Mouse (Mus musculus): ENCODE measurements at regions not wholly inside any gene's neighbourhood (a gene's known extent, or its start where the extent isn't known, plus 50 kb on each side); places are given as distances from the start of the nearest gene placed in this dataset.

DNA sequence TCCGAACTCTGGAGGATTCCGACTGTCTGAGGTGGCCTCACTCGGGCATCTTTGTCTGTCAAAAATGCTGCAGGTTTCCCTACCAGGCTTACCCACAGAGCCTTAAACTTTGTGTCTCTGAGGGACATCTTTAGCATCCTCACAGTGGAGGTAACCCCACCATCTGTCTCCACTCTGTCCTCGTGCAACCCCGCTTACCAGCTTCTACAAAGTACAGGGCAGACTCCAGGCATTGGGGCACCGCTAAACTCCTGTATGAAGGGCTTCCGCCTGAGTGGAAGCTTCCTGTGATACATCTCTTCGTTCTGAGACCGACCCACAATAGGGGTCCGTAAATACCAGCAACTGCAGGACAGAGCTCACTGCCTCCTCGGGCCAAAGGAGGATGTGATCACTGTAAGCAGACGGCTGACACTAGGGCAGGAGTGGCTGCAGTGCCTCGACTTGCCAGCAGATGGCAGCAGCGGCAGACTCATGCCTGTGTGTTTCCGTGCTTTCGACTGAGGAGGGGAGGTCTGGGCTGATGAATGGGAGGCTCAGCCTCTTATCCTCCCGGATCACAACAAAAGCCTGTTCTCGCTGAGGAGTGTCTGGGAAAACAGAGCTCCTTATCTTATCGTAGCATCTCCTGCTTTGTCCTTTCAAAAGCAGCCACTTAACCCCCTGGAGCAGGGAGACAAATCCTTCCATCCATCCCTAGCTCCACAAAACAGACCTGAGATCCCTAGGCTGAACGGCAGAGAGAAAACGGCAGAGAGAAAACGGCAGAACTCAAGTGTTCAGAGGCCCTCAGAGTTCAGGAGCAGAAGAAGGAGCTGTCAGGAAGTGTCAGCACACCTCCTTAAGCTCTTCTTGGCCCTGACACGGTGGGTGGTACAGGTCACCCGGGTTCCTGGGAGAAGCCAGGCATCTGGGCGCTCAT lies 78.1 kb upstream of the Prok2 start:
- no peaks in the 10 kb centered on the region for H3K27me3 ChIP-seq
- ATAC-seq (ENCODE audit: insufficient number of reproducible peaks, insufficient read depth, low FRiP score, low TSS enrichment): peak; percentile 83
- H3K4me1 ChIP-seq: peaks cover 9% of the 10 kb centered on the region; the same call in 1 of the 2 replicates
- no peaks in the 10 kb centered on the region for H3K9me3 ChIP-seq
- peak overlapping the region; percentile 41 for H3K4me2 ChIP-seq (replicated peaks)
- 18% methylated on average over 25 of the region's 25 CpGs for WGBS
- no peaks in the 10 kb centered on the region for H3K36me3 ChIP-seq
- H3K27ac ChIP-seq: 0 out of 2 replicates have a peak overlapping the region, but pooled peaks have one; percentile 30
- H3K4me3 ChIP-seq: peak overlapping the region; percentile 9; the same call in 1 of the 2 replicates
- peak overlapping the region; percentile 25; the same call in 1 of the 2 replicates for H3K9ac ChIP-seq

DNA sequence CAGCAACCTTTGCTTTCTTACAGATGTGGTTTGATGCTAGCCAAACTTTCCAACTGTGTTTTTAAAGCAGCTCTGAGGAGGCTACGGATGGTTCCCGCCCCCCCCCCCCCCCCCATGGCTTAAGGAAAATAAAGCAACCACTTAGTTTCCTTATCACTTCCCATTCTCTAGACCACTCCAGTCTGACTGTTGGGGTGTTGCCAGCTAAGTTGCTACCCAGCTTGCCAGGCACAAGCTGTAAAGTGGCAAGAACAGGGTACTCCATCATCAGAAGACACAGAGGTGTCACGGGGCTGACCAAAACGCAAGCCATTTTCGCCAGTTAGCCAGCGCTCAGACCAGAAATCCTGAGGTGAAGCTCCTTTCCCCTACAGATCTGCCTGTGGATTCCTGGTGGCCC lies 74.7 kb upstream of the Prok2 start:
- Histone ChIP-seq H3K27ac (no peak overlapping the region), H3K27me3 (no peaks in the 10 kb centered on the region), H3K36me3 (no peaks in the 10 kb centered on the region), H3K4me1 (peaks cover 9% of the 10 kb centered on the region; the same call in 1 of the 2 replicates), H3K4me2 (replicated peaks) (no peak overlapping the region), H3K9me3 (no peaks in the 10 kb centered on the region), H3K4me3 (no peak overlapping the region), H3K9ac (no peak overlapping the region)
- no peak for ATAC-seq (ENCODE audit: insufficient number of reproducible peaks, insufficient read depth, low FRiP score, low TSS enrichment)
- 67% methylated on average over 6 of the region's 6 CpGs for WGBS

DNA sequence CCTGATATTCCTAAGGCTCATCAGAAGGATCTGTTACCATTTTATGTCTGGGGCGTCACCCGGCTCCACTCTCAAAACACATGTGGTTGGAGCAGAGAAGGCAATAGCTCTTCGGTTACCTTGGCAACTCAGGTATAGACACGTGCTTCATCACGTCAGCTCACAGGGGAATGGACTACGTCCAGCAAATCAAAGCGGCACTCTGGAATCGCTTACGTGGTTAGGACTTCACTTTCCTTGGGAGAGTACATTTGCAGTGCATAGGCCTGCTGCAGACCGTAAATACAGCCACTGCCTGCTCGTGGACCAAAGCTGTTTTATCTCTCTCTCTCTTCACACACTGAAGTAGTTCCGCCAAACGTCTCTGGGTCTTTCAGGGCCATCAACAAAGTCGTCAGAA lies 74.1 kb upstream of the Prok2 start:
- H3K4me2 ChIP-seq (replicated peaks): no peak overlapping the region
- peaks cover 9% of the 10 kb centered on the region; the same call in 1 of the 2 replicates for H3K4me1 ChIP-seq
- H3K9me3 ChIP-seq: no peaks in the 10 kb centered on the region
- no peaks in the 10 kb centered on the region for H3K27me3 ChIP-seq
- WGBS: 33% methylated on average over 14 of the region's 14 CpGs
- H3K4me3 ChIP-seq: no peak overlapping the region
- H3K36me3 ChIP-seq: no peaks in the 10 kb centered on the region
- H3K27ac ChIP-seq: no peak overlapping the region
- H3K9ac ChIP-seq: no peak overlapping the region
- no peak for ATAC-seq (ENCODE audit: insufficient number of reproducible peaks, insufficient read depth, low FRiP score, low TSS enrichment)

DNA sequence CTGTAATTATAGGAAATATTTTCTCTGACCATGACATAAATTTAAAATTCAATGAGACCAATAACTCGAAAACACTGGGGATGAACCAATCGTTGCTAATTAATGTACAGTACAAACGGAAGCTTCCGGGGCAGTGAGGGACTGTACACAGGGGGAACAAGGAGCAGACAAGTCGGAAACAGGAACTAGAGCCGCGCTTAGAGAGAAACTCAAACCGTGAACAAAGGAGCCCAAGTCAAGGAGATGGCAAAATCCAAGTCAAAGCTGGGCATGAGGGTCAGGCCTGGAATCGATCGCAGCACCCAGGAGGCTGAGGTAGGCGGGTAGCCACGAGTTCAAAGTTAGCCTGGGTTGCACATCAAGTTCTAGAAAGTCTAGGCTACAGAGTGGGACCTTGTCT lies 70.2 kb upstream of the Prok2 start:
- Histone ChIP-seq H3K4me3 (no peak overlapping the region), H3K9ac (no peak overlapping the region), H3K9me3 (no peaks in the 10 kb centered on the region), H3K4me2 (replicated peaks) (no peak overlapping the region), H3K27ac (no peak overlapping the region), H3K36me3 (no peaks in the 10 kb centered on the region), H3K4me1 (peaks cover 4% of the 10 kb centered on the region; the same call in 1 of the 2 replicates), H3K27me3 (0 out of 2 replicates have a peak, but pooled peaks cover 3% of the 10 kb centered on the region)
- no peak for ATAC-seq (ENCODE audit: insufficient number of reproducible peaks, insufficient read depth, low FRiP score, low TSS enrichment)
- 93% methylated on average over 12 of the region's 12 CpGs for WGBS

DNA sequence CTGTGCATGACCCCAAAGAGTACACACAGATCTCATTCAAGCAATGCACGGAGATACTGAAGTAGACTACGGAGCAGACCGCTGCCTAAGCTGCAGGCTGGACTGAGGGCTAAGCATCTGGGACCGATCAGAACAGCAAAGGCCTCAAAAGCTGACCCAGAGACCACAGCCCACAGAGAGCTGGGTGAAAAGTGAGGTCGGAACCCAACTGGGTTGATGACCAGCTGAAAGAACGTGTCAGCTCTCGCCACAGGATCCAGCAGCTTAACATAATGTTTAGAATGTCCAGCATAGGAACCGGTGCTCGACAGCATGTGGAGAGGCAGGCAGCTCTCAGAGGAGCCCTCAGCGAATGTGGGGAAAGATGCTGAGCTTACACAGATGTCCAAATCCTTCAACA lies 67.4 kb upstream of the Prok2 start:
- no peak for ATAC-seq (ENCODE audit: insufficient number of reproducible peaks, insufficient read depth, low FRiP score, low TSS enrichment)
- H3K27me3 ChIP-seq: 0 out of 2 replicates have a peak, but pooled peaks cover 3% of the 10 kb centered on the region
- no peak overlapping the region for H3K27ac ChIP-seq
- no peaks in the 10 kb centered on the region for H3K4me1 ChIP-seq
- H3K36me3 ChIP-seq: no peaks in the 10 kb centered on the region
- no peak overlapping the region for H3K4me2 ChIP-seq (replicated peaks)
- H3K4me3 ChIP-seq: no peak overlapping the region
- WGBS: 59% methylated on average over 10 of the region's 10 CpGs
- H3K9me3 ChIP-seq: no peaks in the 10 kb centered on the region
- H3K9ac ChIP-seq: no peak overlapping the region

DNA sequence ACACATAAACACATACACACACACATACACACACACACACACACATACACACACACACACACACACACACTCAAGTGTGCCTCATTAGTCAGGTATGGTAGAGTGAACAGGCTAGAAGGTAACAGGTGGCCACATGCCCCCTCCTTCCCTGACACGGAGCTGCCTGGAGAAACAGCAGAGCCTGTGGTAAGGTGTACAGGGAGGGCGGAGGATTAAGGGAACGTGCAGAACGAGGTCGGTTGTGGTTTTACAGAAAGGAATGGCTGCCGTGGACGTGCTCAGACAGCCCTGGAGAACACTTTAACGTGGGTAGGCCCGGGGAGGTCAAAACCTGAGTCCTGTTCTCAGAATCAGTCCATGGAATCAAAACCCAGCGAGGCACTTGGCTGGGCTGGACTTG lies 66.2 kb upstream of the Prok2 start:
- Histone ChIP-seq H3K36me3 (no peaks in the 10 kb centered on the region), H3K27me3 (0 out of 2 replicates have a peak, but pooled peaks cover 3% of the 10 kb centered on the region), H3K9me3 (no peaks in the 10 kb centered on the region), H3K4me1 (no peaks in the 10 kb centered on the region), H3K9ac (no peak overlapping the region), H3K27ac (no peak overlapping the region), H3K4me3 (no peak overlapping the region), H3K4me2 (replicated peaks) (no peak overlapping the region)
- no peak for ATAC-seq (ENCODE audit: insufficient number of reproducible peaks, insufficient read depth, low FRiP score, low TSS enrichment)
- 62% methylated on average over 10 of the region's 10 CpGs for WGBS

DNA sequence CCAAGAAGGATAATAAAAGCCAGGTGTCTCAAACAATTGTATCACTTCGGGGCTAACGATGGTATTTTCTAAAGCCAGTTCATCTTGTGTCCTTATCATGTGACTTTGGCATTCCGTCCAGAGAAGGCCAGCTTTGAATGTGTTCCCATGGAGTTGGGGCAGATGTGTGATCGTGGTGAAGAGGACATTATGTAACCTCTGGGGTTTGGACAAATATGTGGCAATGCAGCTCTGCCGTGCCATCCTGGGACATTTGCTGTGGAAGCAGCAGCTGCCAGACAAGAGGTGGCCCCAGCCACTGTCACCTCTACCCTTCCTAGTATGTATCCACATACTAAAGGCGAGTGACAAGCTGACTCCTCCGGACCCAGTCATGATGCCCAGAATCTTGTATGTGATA lies 60.8 kb upstream of the Prok2 start:
- H3K27ac ChIP-seq: no peak overlapping the region
- H3K36me3 ChIP-seq: no peaks in the 10 kb centered on the region
- 86% methylated on average over 7 of the region's 7 CpGs for WGBS
- H3K27me3 ChIP-seq: no peaks in the 10 kb centered on the region
- no peaks in the 10 kb centered on the region for H3K9me3 ChIP-seq
- no peak overlapping the region for H3K9ac ChIP-seq
- H3K4me2 ChIP-seq (replicated peaks): no peak overlapping the region
- no peaks in the 10 kb centered on the region for H3K4me1 ChIP-seq
- no peak for ATAC-seq (ENCODE audit: insufficient number of reproducible peaks, insufficient read depth, low FRiP score, low TSS enrichment)
- no peak overlapping the region for H3K4me3 ChIP-seq

DNA sequence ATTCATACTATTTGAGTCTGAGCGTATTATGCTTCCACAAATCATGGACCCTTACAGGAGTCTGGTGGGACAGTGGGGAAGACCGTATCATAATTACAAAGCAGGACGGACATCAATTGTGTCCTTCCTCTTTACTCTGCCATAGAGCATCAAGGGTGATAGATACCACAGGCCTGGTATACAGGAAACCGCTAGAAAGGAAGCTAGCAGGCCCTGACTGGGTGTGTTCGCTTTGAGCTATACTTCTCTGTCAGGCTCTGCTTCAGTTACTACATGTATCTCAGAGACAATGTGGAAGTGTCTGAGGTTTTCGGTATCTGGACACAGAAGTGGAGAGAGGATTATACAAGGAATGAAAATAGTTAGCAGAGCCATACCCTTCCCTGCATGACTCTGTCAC lies 59.0 kb upstream of the Prok2 start:
- H3K9me3 ChIP-seq: no peaks in the 10 kb centered on the region
- 83% methylated on average over 6 of the region's 6 CpGs for WGBS
- no peak overlapping the region for H3K4me2 ChIP-seq (replicated peaks)
- no peaks in the 10 kb centered on the region for H3K36me3 ChIP-seq
- H3K4me1 ChIP-seq: no peaks in the 10 kb centered on the region
- ATAC-seq (ENCODE audit: insufficient number of reproducible peaks, insufficient read depth, low FRiP score, low TSS enrichment): no peak
- no peak overlapping the region for H3K27ac ChIP-seq
- H3K4me3 ChIP-seq: no peak overlapping the region
- H3K9ac ChIP-seq: no peak overlapping the region
- H3K27me3 ChIP-seq: 0 out of 2 replicates have a peak, but pooled peaks cover 4% of the 10 kb centered on the region

DNA sequence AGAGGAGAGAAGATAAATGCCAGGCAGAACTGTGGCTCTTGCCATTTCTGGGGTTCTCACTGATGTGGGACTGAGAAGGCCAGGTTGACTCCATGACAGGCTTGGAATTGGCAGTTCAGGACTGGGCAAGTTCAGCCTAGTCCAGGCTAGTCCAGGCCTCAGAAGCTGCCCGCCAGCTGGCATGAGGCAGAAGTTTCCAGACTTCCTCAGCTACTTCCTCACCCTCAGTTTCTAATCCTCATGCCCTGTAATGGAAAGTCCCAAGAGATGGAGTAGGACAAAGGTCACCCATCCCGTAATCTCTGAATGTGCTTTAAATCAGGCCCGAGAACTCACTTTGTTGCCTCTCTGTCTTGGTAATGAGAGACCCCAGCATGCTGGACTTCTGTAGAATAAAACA lies 58.6 kb upstream of the Prok2 start:
- no peak for ATAC-seq (ENCODE audit: insufficient number of reproducible peaks, insufficient read depth, low FRiP score, low TSS enrichment)
- no peaks in the 10 kb centered on the region for H3K36me3 ChIP-seq
- no peak overlapping the region for H3K27ac ChIP-seq
- no peak overlapping the region for H3K4me3 ChIP-seq
- no peak overlapping the region for H3K9ac ChIP-seq
- 0 out of 2 replicates have a peak, but pooled peaks cover 4% of the 10 kb centered on the region for H3K27me3 ChIP-seq
- H3K4me2 ChIP-seq (replicated peaks): no peak overlapping the region
- H3K9me3 ChIP-seq: no peaks in the 10 kb centered on the region
- no peaks in the 10 kb centered on the region for H3K4me1 ChIP-seq
- 81% methylated on average over 3 of the region's 3 CpGs for WGBS

DNA sequence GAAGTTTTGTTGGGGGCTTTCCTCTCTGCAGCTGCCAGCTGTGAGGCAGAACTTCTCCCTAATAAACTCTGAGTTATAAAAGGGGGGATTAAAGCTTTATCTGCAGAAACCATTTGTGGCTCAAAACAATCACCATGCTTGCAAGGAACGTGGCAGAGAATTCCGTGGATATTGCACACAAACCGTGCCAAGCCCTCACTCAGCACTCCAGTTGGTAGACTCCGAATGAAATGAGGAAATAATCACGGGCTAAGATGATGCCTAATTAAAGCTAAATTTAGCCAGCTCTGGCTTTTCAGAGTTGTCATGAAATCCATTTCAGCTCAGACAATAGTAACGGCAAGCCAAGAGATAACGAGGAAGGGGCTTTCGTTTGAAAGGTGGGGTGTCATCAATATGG lies 58.1 kb upstream of the Prok2 start:
- Histone ChIP-seq H3K9ac (no peak overlapping the region), H3K27ac (no peak overlapping the region), H3K27me3 (0 out of 2 replicates have a peak, but pooled peaks cover 4% of the 10 kb centered on the region), H3K4me1 (no peaks in the 10 kb centered on the region), H3K9me3 (no peaks in the 10 kb centered on the region), H3K4me3 (no peak overlapping the region), H3K4me2 (replicated peaks) (no peak overlapping the region), H3K36me3 (no peaks in the 10 kb centered on the region)
- WGBS: 70% methylated on average over 8 of the region's 8 CpGs
- no peak for ATAC-seq (ENCODE audit: insufficient number of reproducible peaks, insufficient read depth, low FRiP score, low TSS enrichment)

DNA sequence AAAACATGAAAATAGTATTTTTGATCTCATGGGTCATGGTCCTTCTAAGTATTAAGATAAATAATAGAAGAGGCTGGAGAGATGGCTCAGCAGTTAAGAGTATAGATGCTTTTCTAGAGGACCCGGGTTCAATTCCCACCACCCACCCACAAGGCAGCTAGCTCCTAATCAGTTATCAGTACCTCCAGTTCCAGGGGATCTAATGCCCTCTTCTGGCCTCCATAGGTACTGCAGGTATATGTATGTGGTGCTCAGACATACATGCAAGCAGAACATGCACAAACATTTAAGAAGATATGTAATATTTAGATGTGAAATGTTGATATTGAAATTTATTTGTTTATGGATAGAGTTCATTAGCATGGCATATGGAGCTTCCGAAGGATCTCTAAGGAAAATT lies 56.8 kb upstream of the Prok2 start:
- ATAC-seq (ENCODE audit: insufficient number of reproducible peaks, insufficient read depth, low FRiP score, low TSS enrichment): no peak
- 81% methylated on average over 2 of the region's 2 CpGs for WGBS
- Histone ChIP-seq H3K4me3 (no peak overlapping the region), H3K9ac (no peak overlapping the region), H3K36me3 (no peaks in the 10 kb centered on the region), H3K27ac (no peak overlapping the region), H3K4me1 (no peaks in the 10 kb centered on the region), H3K9me3 (no peaks in the 10 kb centered on the region), H3K27me3 (0 out of 2 replicates have a peak, but pooled peaks cover 4% of the 10 kb centered on the region), H3K4me2 (replicated peaks) (no peak overlapping the region)
